Mouse (Mus musculus) forebrain, embryonic 11.5 days (tissue): Measurements from ENCODE around the gene Chd8. TPM values are rescaled to one million over a fixed set of nuclear protein-coding genes. Genes with fewer than 3 reads are reported as not detected.

Source experiments
- ATAC-seq: fragments of 200-750 bp; cut with Nextera tagmentation; replicated peaks from 2 replicates; pipeline ENCODE4 v1.8.0; 2017; ENCODE audit warnings: moderate TSS enrichment; ENCODE audit not compliant: low FRiP score
- DNase-seq: peaks from one replicate; pipeline ENCODE4 v3.0.0-alpha.2; 2017; ENCODE audit warnings: low spot score
- H3K27ac ChIP-seq: fragments of 300-500 bp; sonication (generic); 2 replicates; pipeline ENCODE4 v1.5.1; 2014; ENCODE audit warnings: low read depth, low read length
- H3K27me3 ChIP-seq: fragments of 300-500 bp; sonication (generic); 2 replicates; pipeline ENCODE4 v1.6.1; 2014; ENCODE audit warnings: mild to moderate bottlenecking, low read length, mixed read lengths; ENCODE audit not compliant: control insufficient read depth, insufficient read depth
- H3K36me3 ChIP-seq: fragments of 300-500 bp; sonication (generic); 2 replicates; pipeline ENCODE4 v1.6.1; 2014; ENCODE audit warnings: mild to moderate bottlenecking, low read length, moderate library complexity, mixed read lengths; ENCODE audit not compliant: control insufficient read depth, insufficient read depth
- H3K4me1 ChIP-seq: fragments of 300-500 bp; sonication (generic); replicated peaks from 2 replicates; pipeline ENCODE4 v1.6.1; 2014; ENCODE audit warnings: low read length, mixed read lengths; ENCODE audit not compliant: control insufficient read depth, insufficient read depth
- H3K4me2 ChIP-seq: fragments of 300-500 bp; sonication (generic); 2 replicates; pipeline ENCODE4 v1.6.1; 2014; ENCODE audit warnings: low read depth, mild to moderate bottlenecking, low read length, moderate library complexity, mixed read lengths; ENCODE audit not compliant: severe bottlenecking
- H3K4me3 ChIP-seq: fragments of 300-500 bp; sonication (generic); 2 replicates; pipeline ENCODE4 v1.5.1; 2014; ENCODE audit warnings: low read depth, low read length
- H3K9ac ChIP-seq: fragments of 300-500 bp; sonication (generic); 2 replicates; pipeline ENCODE4 v1.6.1; 2014; ENCODE audit warnings: low read length
- H3K9me3 ChIP-seq: fragments of 300-500 bp; sonication (generic); 2 replicates; pipeline ENCODE4 v1.6.1; 2016; ENCODE audit warnings: low read length, mixed read lengths; ENCODE audit not compliant: control insufficient read depth
- WGBS: fragments of 180-500 bp; shearing (Covaris S2); extraction: QIAGEN DNeasy Blood & Tissue Kit; methylation state at CpG from one replicate; pipeline ENCODE4 v1.1.7; 2014; 5-methylcytosine and 5-hydroxymethylcytosine counted together
- polyA plus RNA-seq: library from polyadenylated mRNA; unstranded; fragments of >200 nt; fragmentation: Nextera tagmentation; extraction: Ambion mirVana; gene quantifications from 2 replicates; pipeline ENCODE4 v1.2.1, GENCODE M21; 2014

Gene Chd8
- polyA plus RNA-seq, 1 experiment from 2014 or later: 62.9 TPM

- Histone ChIP-seq H3K36me3 (no peaks in the 10 kb centered on the region), H3K4me2 (no peak overlapping the region), H3K27me3 (no peaks in the 10 kb centered on the region), H3K27ac (no peak overlapping the region), H3K4me1 (peaks cover 2% of the 10 kb centered on the region; the same call in 1 of the 2 replicates), H3K9me3 (no peaks in the 10 kb centered on the region), H3K9ac (no peak overlapping the region), H3K4me3 (no peak overlapping the region)
- ATAC-seq: no peak
- no peak for DNase-seq
- 79% methylated on average over 4 of the region's 4 CpGs for WGBS
Observed at GRCm38 (mm10) chr14:52149888-52150287, 107.7 kb downstream of the Chd8 start.

Other genes starting within 250 kb of the Chd8 start
- gene Tmem253, start 242.1 kb downstream of the Chd8 start, polyA plus RNA-seq: 0.92 and 0.95 TPM in 2 replicates
- 105 and 116 TPM in 2 replicates for gene Zfp219, start 237.0 kb downstream of the Chd8 start, polyA plus RNA-seq
- not detected in 2 replicates for gene Olfr221, start 215.3 kb downstream of the Chd8 start, polyA plus RNA-seq
- gene Hnrnpc, start 153.8 kb downstream of the Chd8 start, polyA plus RNA-seq: 937 and 1,003 TPM in 2 replicates
- gene Rpgrip1, start 147.1 kb downstream of the Chd8 start, polyA plus RNA-seq: 108 and 109 TPM in 2 replicates
- 92.3 and 92.8 TPM in 2 replicates for gene Supt16, start 60.4 kb downstream of the Chd8 start, polyA plus RNA-seq
- 54.8 and 56.2 TPM in 2 replicates for gene Tox4, start 21.4 kb upstream of the Chd8 start, polyA plus RNA-seq
- 33.5 and 35.8 TPM in 2 replicates for gene Rab2b, start 21.8 kb upstream of the Chd8 start, polyA plus RNA-seq
- gene Mettl3, start 47.3 kb upstream of the Chd8 start, polyA plus RNA-seq: 59.3 TPM in 2 replicates
- 75.3 and 83.6 TPM in 2 replicates for gene Sall2, start 71.0 kb upstream of the Chd8 start, polyA plus RNA-seq
- gene Olfr1513, start 98.6 kb upstream of the Chd8 start, polyA plus RNA-seq: not detected in 2 replicates
- gene Olfr1512, start 121.4 kb upstream of the Chd8 start, polyA plus RNA-seq: not detected in 2 replicates
- gene Olfr1511, start 139.6 kb upstream of the Chd8 start, polyA plus RNA-seq: not detected in 2 replicates
- not detected in 2 replicates for gene Olfr1510, start 156.6 kb upstream of the Chd8 start, polyA plus RNA-seq
- not detected in 2 replicates for gene Olfr1509, start 185.2 kb upstream of the Chd8 start, polyA plus RNA-seq
- not detected in 2 replicates for gene Olfr1508, start 209.7 kb upstream of the Chd8 start, polyA plus RNA-seq
- gene Olfr1507, start 238.0 kb upstream of the Chd8 start, polyA plus RNA-seq: not detected in 2 replicates